In genomic region chr13:34299351-34300333, GRCm38 (mm10) we compare ENCODE assay signal across 13 mouse cellular contexts. TPM values are rescaled to one million over a fixed set of nuclear protein-coding genes. Genes with fewer than 3 reads are reported as not detected.
DNase-seq lines count a peak whose midpoint lies in the region; ATAC-seq and TF ChIP-seq lines count a peak whose summit lies in the region.
"Had no signal": no experiment of that assay in that cellular context is flagged by ENCODE, and none has a peak within 500 bp of the region (broad histone marks: within the 10 kb centered on the region; RNA-seq: fewer than 3 reads in every experiment).

No protein-coding gene starts in this region.

- H3K9me3 ChIP-seq in embryonic facial prominence, embryonic 14.5 days (ENCODE audit: control insufficient read depth, low read length): no peaks in the 10 kb centered on the region
- no peaks in the 10 kb centered on the region for H3K9me3 ChIP-seq in liver, embryonic 13.5 days (replicated peaks)
- no peaks in the 10 kb centered on the region for H3K9me3 ChIP-seq in hindbrain, embryonic 16.5 days (ENCODE audit: control insufficient read depth, low read length)
- H3K9me3 ChIP-seq in hindbrain, embryonic 10.5 days: no peaks in the 10 kb centered on the region
- H3K9me3 ChIP-seq: lung, embryonic 15.5 days had no signal

- TF ChIP-seq EP300 in heart, adult 2 months (IDR thresholded peaks at IDR 0.05; ENCODE audit: insufficient read depth, low read depth, low read length): no peak

- no peaks in the 10 kb centered on the region for H3K36me3 ChIP-seq in heart, adult 2 months (ENCODE audit: control insufficient read depth, insufficient read depth, low read length)
- no peaks in the 10 kb centered on the region for H3K36me3 ChIP-seq in embryonic facial prominence, embryonic 14.5 days (ENCODE audit: control insufficient read depth, insufficient read depth, low read length)
- H3K36me3 ChIP-seq in liver, embryonic 13.5 days: peaks cover 88% of the 10 kb centered on the region
- peaks cover 4% of the 10 kb centered on the region; the same call in 1 of the 2 replicates for H3K36me3 ChIP-seq in hindbrain, embryonic 16.5 days (ENCODE audit: control insufficient read depth, insufficient read depth, low read length)
- H3K36me3 ChIP-seq in hindbrain, embryonic 10.5 days: peaks cover 75% of the 10 kb centered on the region
- H3K36me3 ChIP-seq: lung, embryonic 15.5 days had no signal

- TF ChIP-seq CTCF in heart, adult 2 months (IDR thresholded peaks at IDR 0.05): peak; percentile 44

- TF ChIP-seq POLR2A in heart, adult 2 months (IDR thresholded peaks at IDR 0.05; ENCODE audit: insufficient read depth, low read depth, low read length): no peak

- no peak overlapping the region for H3K4me2 ChIP-seq in embryonic facial prominence, embryonic 14.5 days (ENCODE audit: low read depth, low read length)
- H3K4me2 ChIP-seq in liver, embryonic 13.5 days: no peak overlapping the region
- H3K4me2 ChIP-seq in hindbrain, embryonic 16.5 days (ENCODE audit: low read length): no peak overlapping the region
- H3K4me2 ChIP-seq: heart, embryonic 11.5 days; lung, embryonic 15.5 days had no signal

- H3K4me1 ChIP-seq in heart, adult 2 months (ENCODE audit: control insufficient read depth, insufficient read depth, low read length): no peaks in the 10 kb centered on the region
- H3K4me1 ChIP-seq in embryonic facial prominence, embryonic 14.5 days (ENCODE audit: control insufficient read depth, insufficient read depth, low read length): no peaks in the 10 kb centered on the region
- peaks cover 65% of the 10 kb centered on the region for H3K4me1 ChIP-seq in liver, embryonic 13.5 days (replicated peaks)
- no peaks in the 10 kb centered on the region for H3K4me1 ChIP-seq in hindbrain, embryonic 16.5 days (ENCODE audit: control insufficient read depth, insufficient read depth, low read depth, low read length)
- H3K4me1 ChIP-seq in hindbrain, embryonic 10.5 days (replicated peaks): 0 out of 2 replicates have a peak, but pooled peaks cover 22% of the 10 kb centered on the region

- WGBS in heart, adult 2 months: 90% methylated on average over 7 of the region's 7 CpGs
- WGBS in embryonic facial prominence, embryonic 14.5 days: 69% methylated on average over 7 of the region's 7 CpGs
- 82% methylated on average over 7 of the region's 7 CpGs for WGBS in liver, embryonic 13.5 days (ENCODE audit: insufficient replicate concordance)
- WGBS in hindbrain, embryonic 16.5 days: 89% methylated on average over 7 of the region's 7 CpGs
- WGBS in hindbrain, embryonic 10.5 days: 89% methylated on average over 7 of the region's 7 CpGs

- intact Hi-C loops in heart, adult 2 months (cut with DNase I): no loop called here
- intact Hi-C loops in heart, postnatal 36 days (cut with DNase I): no loop called here

- H3K79me2 ChIP-seq in heart, adult 2 months (replicated peaks; ENCODE audit: control insufficient read depth, insufficient read depth, low read length): no peaks in the 10 kb centered on the region

- peak; percentile 87 for ATAC-seq in embryonic facial prominence, embryonic 14.5 days (ENCODE audit: low read depth)
- ATAC-seq in liver, embryonic 13.5 days (ENCODE audit: low read depth): peak; percentile 65
- no peak for ATAC-seq in hindbrain, embryonic 16.5 days
- ATAC-seq: CD4-positive, CD25-positive, alpha-beta regulatory T cell, adult 4 months had no signal

- no peak overlapping the region for H3K27ac ChIP-seq in heart, adult 2 months
- H3K27ac ChIP-seq in embryonic facial prominence, embryonic 14.5 days (replicated peaks; ENCODE audit: low read depth, low read length): no peak overlapping the region
- H3K27ac ChIP-seq in liver, embryonic 13.5 days: peak overlapping the region; percentile 61
- H3K27ac ChIP-seq in hindbrain, embryonic 16.5 days (ENCODE audit: low read depth, low read length): no peak overlapping the region
- H3K27ac ChIP-seq in hindbrain, embryonic 10.5 days: no peak overlapping the region

- no peaks in the 10 kb centered on the region for H3K27me3 ChIP-seq in heart, adult 2 months (ENCODE audit: control insufficient read depth, insufficient read depth, low read length)
- no peaks in the 10 kb centered on the region for H3K27me3 ChIP-seq in embryonic facial prominence, embryonic 14.5 days (replicated peaks; ENCODE audit: control insufficient read depth, insufficient read depth, low read length)
- H3K27me3 ChIP-seq in liver, embryonic 13.5 days: no peaks in the 10 kb centered on the region
- no peaks in the 10 kb centered on the region for H3K27me3 ChIP-seq in hindbrain, embryonic 16.5 days (replicated peaks; ENCODE audit: control insufficient read depth, insufficient read depth, low read length)
- H3K27me3 ChIP-seq in hindbrain, embryonic 10.5 days (ENCODE audit: insufficient read depth, poor library complexity, severe bottlenecking): no peaks in the 10 kb centered on the region
- H3K27me3 ChIP-seq: lung, embryonic 15.5 days had no signal

- no peak overlapping the region for H3K4me3 ChIP-seq in heart, adult 2 months
- no peak overlapping the region for H3K4me3 ChIP-seq in embryonic facial prominence, embryonic 14.5 days (ENCODE audit: low read depth, low read length)
- no peak overlapping the region for H3K4me3 ChIP-seq in liver, embryonic 13.5 days (replicated peaks)
- no peak overlapping the region for H3K4me3 ChIP-seq in hindbrain, embryonic 16.5 days (ENCODE audit: low read length)
- H3K4me3 ChIP-seq in hindbrain, embryonic 10.5 days: no peak overlapping the region
- H3K4me3 ChIP-seq: lung, embryonic 15.5 days had no signal

- no peak overlapping the region for H3K9ac ChIP-seq in heart, adult 2 months (ENCODE audit: low read depth, low read length)
- H3K9ac ChIP-seq in embryonic facial prominence, embryonic 14.5 days (ENCODE audit: low read depth, low read length): no peak overlapping the region
- H3K9ac ChIP-seq in liver, embryonic 13.5 days: no peak overlapping the region
- no peak overlapping the region for H3K9ac ChIP-seq in hindbrain, embryonic 16.5 days (ENCODE audit: low read depth, low read length)
- H3K9ac ChIP-seq: lung, embryonic 15.5 days had no signal

- DNase-seq in heart, adult 2 months: no peak
- DNase-seq in heart, postnatal 36 days: no peak
- DNase-seq in 416B (ENCODE audit: low read depth): peak; percentile 61
- DNase-seq in embryonic facial prominence, embryonic 14.5 days (ENCODE audit: low spot score): peak; percentile 72
- DNase-seq in liver, embryonic 13.5 days: no peak
- DNase-seq in T-cell, adult 2 months (ENCODE audit: low spot score): no peak
- no peak for DNase-seq in hindbrain, embryonic 10.5 days (ENCODE audit: low spot score)
- DNase-seq: adrenal gland, postnatal 10 days; cerebellum, adult 8-10 months had no signal

RNA-seq across cellular contexts. Expression of gene Slc22a23, which starts 45.3 kb away (rescaled TPM):
- total RNA-seq in heart, adult 2 months (2021): 10 to 100 TPM; 11.1 to 14.2 TPM
- polyA plus RNA-seq in heart, adult 2 months (2012; rRNA removed): 12.1 and 12.2 TPM in 2 replicates
- total RNA-seq in heart, postnatal 36 days (2021): 10 to 100 TPM in 1 of 2 experiments, 1 to 10 TPM in 1; 8.6 to 11.9 TPM
- polyA plus RNA-seq in embryonic facial prominence, embryonic 14.5 days (2014; fragmentation: Nextera tagmentation; extraction: Ambion mirVana): 6.0 and 7.4 TPM in 2 replicates
- 6.2 and 7.7 TPM in 2 replicates for polyA plus RNA-seq in liver, embryonic 13.5 days (2015; fragmentation: Nextera tagmentation; extraction: Ambion mirVana)
- polyA plus RNA-seq in hindbrain, embryonic 16.5 days (2015; fragmentation: Nextera tagmentation; extraction: Ambion mirVana): 14.9 and 15.6 TPM in 2 replicates
- polyA plus RNA-seq in hindbrain, embryonic 10.5 days (2016; fragmentation: Nextera tagmentation; extraction: Ambion mirVana): 7.3 and 8.4 TPM in 2 replicates

Comparison
In these comparisons a context has a peak if more than half of its experiments do, and no peak if none do; other contexts are left out.
1. DNase-seq: peak in 416B (single experiment) and embryonic facial prominence, embryonic 14.5 days (single experiment); none in heart, adult 2 months (0 of 2), heart, postnatal 36 days (0 of 2), liver, embryonic 13.5 days (single experiment), T-cell, adult 2 months (single experiment) and hindbrain, embryonic 10.5 days (single experiment).